Mouse (Mus musculus): Measurements from ENCODE around the gene Sult1a1. TPM values are rescaled to one million over a fixed set of nuclear protein-coding genes. Genes with fewer than 3 reads are reported as not detected.

The Sult1a1 gene
- polyA plus RNA-seq (2014; fragmentation: Nextera tagmentation; extraction: Ambion mirVana), result 0.14 and 0.44 TPM in 2 replicates

GRCm38 (mm10) chr7:126676207-126676606 is at the start of gene Sult1a1:
Gene Sult1a1, minus strand, starts transcription at chr7:126676432.
- H3K27ac ChIP-seq (ENCODE audit: low read depth, low read length), result no peak within 1 kb of the TSS
- ATAC-seq (replicated peaks; ENCODE audit: low FRiP score), result no peak

DNA sequence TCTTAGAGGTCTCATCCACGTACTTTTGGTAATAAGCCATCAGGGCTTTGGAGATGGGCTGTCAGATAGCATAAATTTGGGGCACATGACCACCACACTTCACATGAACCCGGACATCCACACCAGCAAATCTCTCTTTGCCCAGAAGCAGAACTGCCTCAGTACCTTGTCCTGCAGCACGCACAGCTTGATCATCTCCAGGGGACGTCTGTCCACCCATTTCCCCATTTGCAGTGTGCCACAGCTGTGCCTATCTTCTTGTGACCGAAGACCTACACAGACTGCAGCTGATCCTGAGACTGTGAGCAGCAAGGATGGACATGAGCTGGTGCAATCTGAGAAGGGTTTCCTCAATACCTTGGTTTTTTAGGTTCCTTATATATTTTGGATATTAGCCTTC is 49.4 kb upstream of the Sult1a1 start:
- Histone ChIP-seq H3K9me3 (ENCODE audit: control insufficient read depth, low read length) (no peaks in the 10 kb centered on the region), H3K4me3 (ENCODE audit: low read depth, low read length) (no peak overlapping the region), H3K36me3 (ENCODE audit: control insufficient read depth, insufficient read depth, low read length) (no peaks in the 10 kb centered on the region), H3K27ac (ENCODE audit: low read depth, low read length) (no peak overlapping the region), H3K4me2 (no peak overlapping the region), H3K4me1 (replicated peaks; ENCODE audit: control insufficient read depth, insufficient read depth, low read length) (no peaks in the 10 kb centered on the region; the same call in 1 of the 2 replicates), H3K9ac (ENCODE audit: low read depth, low read length) (no peak overlapping the region), H3K27me3 (replicated peaks; ENCODE audit: control insufficient read depth, insufficient read depth, low read length) (no peaks in the 10 kb centered on the region)
- DNase-seq (ENCODE audit: low spot score) (no peak), ATAC-seq (replicated peaks; ENCODE audit: low FRiP score) (no peak)
- 58% methylated on average over 5 of the region's 5 CpGs for WGBS

More at GRCm38 (mm10) chr7:126676207-126676606, at the start of gene Sult1a1:
- Histone ChIP-seq H3K4me2 (no peak within 1 kb of the TSS), H3K9me3 (ENCODE audit: control insufficient read depth, low read length) (no peaks in the 10 kb centered on the region), H3K27me3 (replicated peaks; ENCODE audit: control insufficient read depth, insufficient read depth, low read length) (no peaks in the 10 kb centered on the region), H3K4me3 (ENCODE audit: low read depth, low read length) (no peak within 1 kb of the TSS), H3K9ac (ENCODE audit: low read depth, low read length) (no peak within 1 kb of the TSS), H3K36me3 (ENCODE audit: control insufficient read depth, insufficient read depth, low read length) (peaks cover 3% of the 10 kb centered on the region), H3K4me1 (replicated peaks; ENCODE audit: control insufficient read depth, insufficient read depth, low read length) (no peaks in the 10 kb centered on the region; the same call in 1 of the 2 replicates)
- 71% methylated on average over 1 of the region's 1 CpGs for WGBS
- no peak for DNase-seq (ENCODE audit: low spot score)

- no peak for ATAC-seq (replicated peaks; ENCODE audit: low FRiP score)
- DNase-seq (ENCODE audit: low spot score), result no peak
- Histone ChIP-seq H3K4me3 (ENCODE audit: low read depth, low read length) (no peak overlapping the region), H3K4me1 (replicated peaks; ENCODE audit: control insufficient read depth, insufficient read depth, low read length) (no peaks in the 10 kb centered on the region), H3K4me2 (no peak overlapping the region), H3K27ac (ENCODE audit: low read depth, low read length) (no peak overlapping the region), H3K9me3 (ENCODE audit: control insufficient read depth, low read length) (no peaks in the 10 kb centered on the region), H3K9ac (ENCODE audit: low read depth, low read length) (no peak overlapping the region), H3K27me3 (replicated peaks; ENCODE audit: control insufficient read depth, insufficient read depth, low read length) (no peaks in the 10 kb centered on the region), H3K36me3 (ENCODE audit: control insufficient read depth, insufficient read depth, low read length) (no peaks in the 10 kb centered on the region)
- WGBS, result 43% methylated on average over 3 of the region's 3 CpGs
Observed at GRCm38 (mm10) chr7:126725077-126725476, 48.8 kb upstream of the Sult1a1 start.

- H3K27me3 ChIP-seq (replicated peaks; ENCODE audit: control insufficient read depth, insufficient read depth, low read length), result no peaks in the 10 kb centered on the region
- DNase-seq (ENCODE audit: low spot score) (no peak), ATAC-seq (replicated peaks; ENCODE audit: low FRiP score) (no peak)
- no peaks in the 10 kb centered on the region for H3K36me3 ChIP-seq (ENCODE audit: control insufficient read depth, insufficient read depth, low read length)
- H3K9ac ChIP-seq (ENCODE audit: low read depth, low read length), result no peak overlapping the region
- H3K4me1 ChIP-seq (replicated peaks; ENCODE audit: control insufficient read depth, insufficient read depth, low read length), result no peaks in the 10 kb centered on the region
- H3K27ac ChIP-seq (ENCODE audit: low read depth, low read length), result no peak overlapping the region
- WGBS, result 87% methylated on average over 13 of the region's 13 CpGs
- H3K4me2 ChIP-seq, result no peak overlapping the region
- no peak overlapping the region for H3K4me3 ChIP-seq (ENCODE audit: low read depth, low read length)
- no peaks in the 10 kb centered on the region for H3K9me3 ChIP-seq (ENCODE audit: control insufficient read depth, low read length)
Observed at GRCm38 (mm10) chr7:126721635-126722034, 45.4 kb upstream of the Sult1a1 start.

DNA sequence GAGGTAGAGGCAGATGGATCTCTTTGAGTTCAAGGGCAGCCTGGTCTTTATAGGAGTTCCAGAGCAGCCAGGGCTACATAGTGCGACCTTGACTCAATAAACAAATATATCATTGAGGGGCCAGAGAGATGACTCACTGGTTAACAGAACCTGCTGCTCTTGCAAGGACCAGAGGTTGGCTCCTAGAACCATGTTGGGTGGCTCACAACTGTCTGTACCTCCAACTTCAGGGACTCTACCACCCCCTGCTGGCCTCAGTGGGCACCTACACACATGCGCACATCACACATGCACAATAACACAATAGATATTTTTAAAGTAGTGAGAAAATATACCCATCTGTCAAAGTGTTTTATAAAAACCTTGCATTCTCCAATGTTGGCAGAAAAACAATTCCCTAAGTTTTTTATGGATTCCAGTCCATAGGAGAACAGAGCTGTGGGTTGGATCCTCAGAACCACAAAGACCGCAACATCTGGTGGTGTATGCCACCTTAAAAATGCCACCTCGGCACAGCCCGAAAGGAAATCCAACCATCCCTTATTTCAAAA is 42.6 kb upstream of the Sult1a1 start:
- ATAC-seq (replicated peaks; ENCODE audit: low FRiP score) (no peak), DNase-seq (ENCODE audit: low spot score) (no peak)
- no peak overlapping the region for H3K27ac ChIP-seq (ENCODE audit: low read depth, low read length)
- 90% methylated on average over 5 of the region's 5 CpGs for WGBS
- no peaks in the 10 kb centered on the region for H3K9me3 ChIP-seq (ENCODE audit: control insufficient read depth, low read length)
- H3K4me1 ChIP-seq (replicated peaks; ENCODE audit: control insufficient read depth, insufficient read depth, low read length), result no peaks in the 10 kb centered on the region
- H3K36me3 ChIP-seq (ENCODE audit: control insufficient read depth, insufficient read depth, low read length), result no peaks in the 10 kb centered on the region
- H3K4me3 ChIP-seq (ENCODE audit: low read depth, low read length), result no peak overlapping the region
- H3K9ac ChIP-seq (ENCODE audit: low read depth, low read length), result no peak overlapping the region
- H3K4me2 ChIP-seq, result no peak overlapping the region
- H3K27me3 ChIP-seq (replicated peaks; ENCODE audit: control insufficient read depth, insufficient read depth, low read length), result no peaks in the 10 kb centered on the region

DNA sequence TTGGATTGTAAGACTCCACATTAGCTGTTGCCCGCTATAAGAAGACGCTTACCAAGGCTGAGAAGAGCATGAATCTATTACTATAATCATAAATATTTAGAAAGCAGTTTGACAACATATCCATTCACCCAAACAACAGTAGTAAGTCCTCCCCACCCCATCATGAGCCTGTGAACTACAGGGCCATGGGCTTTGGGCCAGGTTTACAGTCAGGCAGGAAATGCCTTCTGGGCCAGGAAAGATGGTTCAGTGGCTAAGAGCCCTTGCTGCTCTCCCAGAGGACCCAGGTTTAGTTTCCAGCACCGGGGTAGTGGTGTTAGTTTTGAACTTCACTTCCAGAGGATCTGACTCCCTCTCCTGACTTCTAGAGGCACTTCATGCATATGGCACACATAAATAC is 41.3 kb upstream of the Sult1a1 start:
- no peak for DNase-seq (ENCODE audit: low spot score)
- ATAC-seq (replicated peaks; ENCODE audit: low FRiP score), result no peak
- no peaks in the 10 kb centered on the region for H3K9me3 ChIP-seq (ENCODE audit: control insufficient read depth, low read length)
- H3K4me3 ChIP-seq (ENCODE audit: low read depth, low read length), result no peak overlapping the region
- no peaks in the 10 kb centered on the region for H3K27me3 ChIP-seq (replicated peaks; ENCODE audit: control insufficient read depth, insufficient read depth, low read length)
- H3K36me3 ChIP-seq (ENCODE audit: control insufficient read depth, insufficient read depth, low read length), result no peaks in the 10 kb centered on the region
- no peak overlapping the region for H3K4me2 ChIP-seq
- no peaks in the 10 kb centered on the region for H3K4me1 ChIP-seq (replicated peaks; ENCODE audit: control insufficient read depth, insufficient read depth, low read length)
- H3K9ac ChIP-seq (ENCODE audit: low read depth, low read length), result no peak overlapping the region
- H3K27ac ChIP-seq (ENCODE audit: low read depth, low read length), result no peak overlapping the region
- WGBS, result 92% methylated on average over 3 of the region's 3 CpGs

- DNase-seq (ENCODE audit: low spot score), result no peak
- no peak overlapping the region for H3K4me2 ChIP-seq
- H3K9me3 ChIP-seq (ENCODE audit: control insufficient read depth, low read length), result no peaks in the 10 kb centered on the region
- no peak overlapping the region for H3K4me3 ChIP-seq (ENCODE audit: low read depth, low read length)
- no peaks in the 10 kb centered on the region for H3K27me3 ChIP-seq (replicated peaks; ENCODE audit: control insufficient read depth, insufficient read depth, low read length)
- no peaks in the 10 kb centered on the region for H3K4me1 ChIP-seq (replicated peaks; ENCODE audit: control insufficient read depth, insufficient read depth, low read length)
- ATAC-seq (replicated peaks; ENCODE audit: low FRiP score), result no peak
- no peaks in the 10 kb centered on the region for H3K36me3 ChIP-seq (ENCODE audit: control insufficient read depth, insufficient read depth, low read length)
- no peak overlapping the region for H3K27ac ChIP-seq (ENCODE audit: low read depth, low read length)
- 79% methylated on average over 4 of the region's 4 CpGs for WGBS
- H3K9ac ChIP-seq (ENCODE audit: low read depth, low read length), result no peak overlapping the region
Observed at GRCm38 (mm10) chr7:126715679-126716078, 39.4 kb upstream of the Sult1a1 start.

DNA sequence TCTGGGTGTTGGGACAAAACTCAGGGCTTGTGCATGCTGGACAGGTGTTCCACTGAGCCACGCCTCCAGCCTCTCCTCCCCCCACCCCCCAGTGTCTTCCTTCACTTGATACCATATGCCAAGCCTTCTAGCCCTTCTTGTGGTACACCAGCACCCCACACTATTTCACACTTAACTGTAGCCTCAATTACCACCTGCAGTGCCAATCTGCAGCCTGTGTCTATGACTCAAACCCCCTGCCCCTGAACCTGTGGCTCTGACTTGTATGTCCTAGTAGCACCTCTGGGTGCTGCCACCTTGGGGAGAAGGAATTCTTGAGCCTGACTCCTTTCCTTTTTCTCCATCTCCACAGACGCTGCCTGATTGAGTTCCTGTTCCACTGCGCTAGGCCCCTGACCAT is 35.7 kb upstream of the Sult1a1 start:
- Histone ChIP-seq H3K4me1 (replicated peaks; ENCODE audit: control insufficient read depth, insufficient read depth, low read length) (peaks cover 4% of the 10 kb centered on the region), H3K27me3 (replicated peaks; ENCODE audit: control insufficient read depth, insufficient read depth, low read length) (no peaks in the 10 kb centered on the region), H3K4me3 (ENCODE audit: low read depth, low read length) (no peak overlapping the region), H3K9me3 (ENCODE audit: control insufficient read depth, low read length) (no peaks in the 10 kb centered on the region), H3K4me2 (no peak overlapping the region), H3K36me3 (ENCODE audit: control insufficient read depth, insufficient read depth, low read length) (no peaks in the 10 kb centered on the region), H3K9ac (ENCODE audit: low read depth, low read length) (no peak overlapping the region), H3K27ac (ENCODE audit: low read depth, low read length) (no peak overlapping the region)
- ATAC-seq (replicated peaks; ENCODE audit: low FRiP score) (no peak), DNase-seq (ENCODE audit: low spot score) (no peak)
- WGBS, result 79% methylated on average over 3 of the region's 3 CpGs

DNA sequence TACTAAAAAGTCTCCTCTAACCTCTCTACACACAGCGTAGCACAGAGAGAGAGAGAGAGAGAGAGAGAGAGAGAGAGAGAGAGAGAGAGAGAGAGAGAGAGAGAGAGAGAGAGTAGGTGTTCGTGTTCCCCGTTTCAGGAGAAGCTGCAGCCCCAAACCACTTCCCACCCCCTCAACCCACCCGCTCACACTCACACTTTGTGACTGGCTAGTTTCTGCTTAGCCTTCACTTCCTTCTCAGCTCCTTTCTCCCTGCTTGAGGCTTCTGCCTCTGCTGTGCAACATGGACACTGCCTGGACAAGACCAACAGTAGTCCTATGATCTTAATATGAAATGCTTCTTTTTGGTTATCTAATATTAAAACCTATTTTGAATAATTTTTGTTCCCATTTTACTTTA is 34.0 kb upstream of the Sult1a1 start:
- Histone ChIP-seq H3K9me3 (ENCODE audit: control insufficient read depth, low read length) (no peaks in the 10 kb centered on the region), H3K4me1 (replicated peaks; ENCODE audit: control insufficient read depth, insufficient read depth, low read length) (peaks cover 4% of the 10 kb centered on the region), H3K4me3 (ENCODE audit: low read depth, low read length) (no peak overlapping the region), H3K36me3 (ENCODE audit: control insufficient read depth, insufficient read depth, low read length) (no peaks in the 10 kb centered on the region), H3K9ac (ENCODE audit: low read depth, low read length) (no peak overlapping the region), H3K27me3 (replicated peaks; ENCODE audit: control insufficient read depth, insufficient read depth, low read length) (no peaks in the 10 kb centered on the region; the same call in 1 of the 2 replicates), H3K4me2 (no peak overlapping the region), H3K27ac (ENCODE audit: low read depth, low read length) (no peak overlapping the region)
- WGBS, result 55% methylated on average over 4 of the region's 4 CpGs
- ATAC-seq (replicated peaks; ENCODE audit: low FRiP score) (no peak), DNase-seq (ENCODE audit: low spot score) (no peak)

All from liver, embryonic 11.5 days (tissue).